Mouse (Mus musculus) lung, postnatal 4 days (tissue): ENCODE measurements around the gene Gapvd1.
A peak's percentile ranks its signal among the peaks of the same experiment; 100 is the strongest.
"Not testable (repeated sequence)": the region's sequence is repeated elsewhere in the genome, so short reads cannot be mapped to it uniquely, and the experiment has no call there.

Source experiments
- DNase-seq, 2 experiments: peaks; one replicate each; pipeline ENCODE4 v3.0.0; 2021

Gapvd1 gene

GRCm38 (mm10) chr2:34754551-34755358 lies at the start of gene Gapvd1:
Gapvd1 (minus strand) TSS chr2:34755232.
- DNase-seq = peak in 1 of 2 experiments; percentile 23

- DNase-seq = no peak
These were observed 49.8 kb upstream of the Gapvd1 start for GRCm38 (mm10) chr2:34804815-34805214.

- no peak for DNase-seq
These were observed 49.1 kb upstream of the Gapvd1 start for GRCm38 (mm10) chr2:34804172-34804571.

GRCm38 (mm10) chr2:34803746-34804145 lies 48.7 kb upstream of the Gapvd1 start:
- no peak for DNase-seq

GRCm38 (mm10) chr2:34802565-34803245 lies 47.7 kb upstream of the Gapvd1 start:
- peak; percentile 47 to 53 for DNase-seq

- peak; percentile 98 for DNase-seq
These were observed 46.8 kb upstream of the Gapvd1 start for GRCm38 (mm10) chr2:34801516-34802482.

- no peak for DNase-seq
These were observed 45.3 kb upstream of the Gapvd1 start for GRCm38 (mm10) chr2:34800371-34800770.

GRCm38 (mm10) chr2:34799357-34800256 lies 44.6 kb upstream of the Gapvd1 start, which contains the start of gene Rabepk:
Rabepk (minus strand) TSS chr2:34799912.
- peak; percentile 87 to 91 for DNase-seq

- DNase-seq = no peak
These were observed 40.4 kb upstream of the Gapvd1 start for GRCm38 (mm10) chr2:34795426-34795825.

- DNase-seq = no peak
These were observed 39.5 kb upstream of the Gapvd1 start for GRCm38 (mm10) chr2:34794511-34794910.

GRCm38 (mm10) chr2:34792543-34792942 lies 37.5 kb upstream of the Gapvd1 start:
- DNase-seq = not testable (repeated sequence)

- DNase-seq = no peak
These were observed 35.2 kb upstream of the Gapvd1 start for GRCm38 (mm10) chr2:34790282-34790681.

- peak; percentile 32 to 64 for DNase-seq
These were observed 29.1 kb upstream of the Gapvd1 start for GRCm38 (mm10) chr2:34784085-34784484.

- no peak for DNase-seq
These were observed 28.3 kb upstream of the Gapvd1 start for GRCm38 (mm10) chr2:34783064-34784020.

- no peak for DNase-seq
These were observed 22.3 kb upstream of the Gapvd1 start for GRCm38 (mm10) chr2:34777237-34777868.

- no peak for DNase-seq
These were observed 19.5 kb upstream of the Gapvd1 start for GRCm38 (mm10) chr2:34774493-34774892.

GRCm38 (mm10) chr2:34773673-34774072 lies 18.6 kb upstream of the Gapvd1 start:
- DNase-seq = no peak

- DNase-seq = no peak
These were observed 17.5 kb upstream of the Gapvd1 start for GRCm38 (mm10) chr2:34772252-34773235.
